Mouse (Mus musculus) testis, adult 2 months (tissue): ENCODE data around the gene Nox4.

Experiments
- CTCF ChIP-seq: fragments of 200-500 bp; IDR thresholded peaks from 2 replicates; pipeline ENCODE4 v1.5.1; 2012; ENCODE audit warnings: low read depth, mild to moderate bottlenecking, inconsistent platforms, low read length, moderate library complexity; ENCODE audit not compliant: control insufficient read depth, insufficient read depth, insufficient replicate concordance
- POLR2A ChIP-seq: fragments of 200-500 bp; IDR thresholded peaks from 2 replicates; pipeline ENCODE4 v1.6.1; 2012; ENCODE audit warnings: low read depth, mild to moderate bottlenecking, inconsistent platforms, low read length, moderate library complexity; ENCODE audit not compliant: control insufficient read depth

DNA sequence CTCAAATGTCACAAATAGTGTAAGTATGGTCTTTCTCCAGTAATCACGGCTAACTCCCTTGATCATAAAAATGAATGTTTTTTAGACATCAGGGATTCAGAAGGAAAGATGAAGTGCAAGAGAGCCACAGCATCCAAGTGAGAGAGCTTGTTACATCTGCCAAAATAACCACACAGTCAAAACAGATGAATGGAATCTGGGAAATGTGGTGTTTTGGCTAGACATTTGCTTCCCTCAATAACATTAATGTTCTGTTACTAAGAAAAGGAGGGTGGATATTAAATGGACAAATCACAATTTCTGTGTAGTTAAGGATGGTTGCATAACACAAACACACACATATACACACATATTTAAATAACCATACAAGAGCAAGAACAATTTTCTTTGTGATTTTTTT is 123.2 kb downstream of the Nox4 start:
- TF ChIP-seq CTCF, result no peak
- no peak for TF ChIP-seq POLR2A
